Mouse (Mus musculus) Muller cell, postnatal 12 days (primary cell): Measurements from ENCODE around the gene Bend6.

Experiments
- DNase-seq: peaks from one replicate; pipeline ENCODE4 v3.0.0-alpha.2; 2015; ENCODE audit errors: inconsistent ontology term

Bend6 gene

GRCm38 (mm10) chr1:33907421-33908190 lies at the start of gene Bend6:
TSS of gene Bend6 (minus strand) at chr1:33907816.
- peak; percentile 87 for DNase-seq

GRCm38 (mm10) chr1:33955626-33956025 lies 48.0 kb upstream of the Bend6 start:
- no peak for DNase-seq

GRCm38 (mm10) chr1:33948511-33948910 lies 40.9 kb upstream of the Bend6 start:
- DNase-seq: no peak

GRCm38 (mm10) chr1:33947838-33948237 lies 40.2 kb upstream of the Bend6 start:
- DNase-seq: no peak

GRCm38 (mm10) chr1:33946601-33947395 lies 39.2 kb upstream of the Bend6 start:
- no peak for DNase-seq

GRCm38 (mm10) chr1:33945756-33946155 lies 38.1 kb upstream of the Bend6 start:
- DNase-seq: no peak

GRCm38 (mm10) chr1:33944977-33945750 lies 37.5 kb upstream of the Bend6 start:
- DNase-seq: no peak

GRCm38 (mm10) chr1:33943943-33944342 lies 36.3 kb upstream of the Bend6 start:
- DNase-seq: no peak

GRCm38 (mm10) chr1:33942638-33943037 lies 35.0 kb upstream of the Bend6 start:
- DNase-seq: no peak

GRCm38 (mm10) chr1:33940364-33940928 lies 32.8 kb upstream of the Bend6 start:
- no peak for DNase-seq

GRCm38 (mm10) chr1:33939828-33940227 lies 32.2 kb upstream of the Bend6 start:
- DNase-seq: no peak

GRCm38 (mm10) chr1:33935946-33936345 lies 28.3 kb upstream of the Bend6 start:
- DNase-seq: no peak

- DNase-seq: no peak
These were observed 25.4 kb upstream of the Bend6 start for GRCm38 (mm10) chr1:33932845-33933499.

GRCm38 (mm10) chr1:33932196-33932595 lies 24.6 kb upstream of the Bend6 start:
- no peak for DNase-seq

GRCm38 (mm10) chr1:33931791-33932190 lies 24.2 kb upstream of the Bend6 start:
- DNase-seq: peak; percentile 36

GRCm38 (mm10) chr1:33927466-33927865 lies 19.9 kb upstream of the Bend6 start:
- DNase-seq: no peak

GRCm38 (mm10) chr1:33925283-33925682 lies 17.7 kb upstream of the Bend6 start:
- DNase-seq: no peak

- no peak for DNase-seq
These were observed 15.4 kb upstream of the Bend6 start for GRCm38 (mm10) chr1:33922975-33923374.

- DNase-seq: no peak
These were observed 8.9 kb upstream of the Bend6 start for GRCm38 (mm10) chr1:33916554-33916953.

GRCm38 (mm10) chr1:33911589-33911988 lies 4.0 kb upstream of the Bend6 start:
- DNase-seq: no peak
